Mouse (Mus musculus): Measurements from ENCODE around the gene Gm37240.

DNA sequence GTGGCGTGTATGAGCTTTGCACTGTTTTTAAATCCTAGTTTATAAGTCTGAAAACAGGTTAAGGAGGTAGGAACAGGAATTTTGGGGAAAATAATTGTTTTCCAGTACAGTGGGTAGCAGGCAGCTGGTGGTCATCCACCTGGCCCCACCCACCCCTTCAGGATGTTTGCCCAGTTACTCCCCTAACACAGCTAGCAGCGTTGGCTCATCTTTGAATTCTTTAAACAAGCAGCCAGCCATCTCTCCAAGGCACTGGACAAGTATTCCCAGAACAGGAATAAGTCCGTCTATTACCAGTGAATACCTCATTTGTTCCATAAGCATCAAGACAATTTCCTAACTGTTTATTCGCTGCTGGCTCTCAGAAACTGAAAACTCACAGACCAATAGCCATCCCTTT lies 1111.7 kb downstream of the Gm37240 start:
- TF ChIP-seq CTCF (IDR thresholded peaks at IDR 0.05; ENCODE audit: borderline replicate concordance, insufficient read depth, low read depth, low read length) (no peak), POLR2A (IDR thresholded peaks at IDR 0.05; ENCODE audit: borderline replicate concordance, insufficient read depth, low read length) (no peak)
